Mouse (Mus musculus): ENCODE measurements around the gene Aamdc. TPM values are rescaled to one million over a fixed set of nuclear protein-coding genes. Genes with fewer than 3 reads are reported as not detected.

The Aamdc gene
- polyA plus RNA-seq, 1 experiment from 2014 or later = 58.5 TPM

DNA sequence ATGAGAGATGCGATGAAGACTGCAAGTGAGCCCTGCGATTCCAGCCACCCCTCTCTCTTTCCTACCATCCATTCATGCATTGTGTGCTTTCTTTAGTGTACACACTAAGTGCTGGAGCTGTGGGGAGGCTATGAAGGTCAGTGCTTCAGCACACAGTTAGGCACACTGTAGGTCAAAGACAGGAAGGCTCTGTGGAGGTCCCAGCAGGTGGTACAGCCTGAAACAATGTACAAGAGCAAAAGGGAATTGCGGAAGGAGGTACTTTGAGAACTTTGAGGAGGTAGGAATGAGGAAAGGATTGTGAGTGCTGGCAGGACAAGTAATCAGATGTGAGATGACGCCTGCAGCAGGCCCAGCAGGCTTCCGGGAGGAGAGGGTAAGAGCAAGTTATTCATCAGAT lies 43.8 kb downstream of the Aamdc start:
- no peaks in the 10 kb centered on the region; the same call in 1 of the 2 replicates for H3K9me3 ChIP-seq (ENCODE audit: low read length)
- no peak overlapping the region for H3K9ac ChIP-seq (replicated peaks; ENCODE audit: low read length)
- no peak for ATAC-seq (ENCODE audit: low FRiP score, low TSS enrichment)
- H3K27me3 ChIP-seq (ENCODE audit: insufficient read depth, low read length) = no peaks in the 10 kb centered on the region
- no peaks in the 10 kb centered on the region for H3K4me1 ChIP-seq (ENCODE audit: insufficient read depth, low read length)
- H3K36me3 ChIP-seq (ENCODE audit: insufficient read depth, low read length) = peaks cover 70% of the 10 kb centered on the region
- H3K27ac ChIP-seq (ENCODE audit: low read length) = no peak overlapping the region
- 91% methylated on average over 5 of the region's 5 CpGs for WGBS
- no peak overlapping the region for H3K4me3 ChIP-seq (ENCODE audit: low read length)
- no peak overlapping the region for H3K4me2 ChIP-seq (replicated peaks; ENCODE audit: low read depth, low read length)

DNA sequence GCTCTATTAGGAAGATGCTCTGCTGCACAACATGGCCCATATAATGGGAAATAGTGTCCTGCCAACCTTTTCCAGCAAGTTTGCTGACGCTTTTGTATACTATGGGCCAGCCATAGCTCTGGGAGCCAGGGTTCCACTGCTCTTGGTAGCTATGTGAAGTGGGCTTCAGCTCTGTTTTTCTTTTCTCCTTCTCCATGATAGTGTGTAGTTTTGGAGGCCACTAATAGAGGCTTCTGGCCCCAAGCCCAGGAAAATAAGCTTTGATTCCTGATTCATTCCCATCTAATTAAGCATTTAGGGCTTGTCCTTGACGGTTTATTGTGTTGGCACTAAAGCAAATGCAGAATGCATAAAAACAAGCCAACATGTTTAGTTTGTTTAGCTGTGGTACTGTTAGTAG lies 59.4 kb downstream of the Aamdc start:
- 87% methylated on average over 2 of the region's 2 CpGs for WGBS
- no peaks in the 10 kb centered on the region for H3K27me3 ChIP-seq (ENCODE audit: insufficient read depth, low read length)
- H3K36me3 ChIP-seq (ENCODE audit: insufficient read depth, low read length) = peaks cover 45% of the 10 kb centered on the region
- H3K4me3 ChIP-seq (ENCODE audit: low read length) = no peak overlapping the region
- H3K4me1 ChIP-seq (ENCODE audit: insufficient read depth, low read length) = no peaks in the 10 kb centered on the region
- no peaks in the 10 kb centered on the region for H3K9me3 ChIP-seq (ENCODE audit: low read length)
- no peak overlapping the region for H3K9ac ChIP-seq (replicated peaks; ENCODE audit: low read length)
- no peak overlapping the region for H3K27ac ChIP-seq (ENCODE audit: low read length)
- H3K4me2 ChIP-seq (replicated peaks; ENCODE audit: low read depth, low read length) = no peak overlapping the region
- ATAC-seq (ENCODE audit: low FRiP score, low TSS enrichment) = no peak

DNA sequence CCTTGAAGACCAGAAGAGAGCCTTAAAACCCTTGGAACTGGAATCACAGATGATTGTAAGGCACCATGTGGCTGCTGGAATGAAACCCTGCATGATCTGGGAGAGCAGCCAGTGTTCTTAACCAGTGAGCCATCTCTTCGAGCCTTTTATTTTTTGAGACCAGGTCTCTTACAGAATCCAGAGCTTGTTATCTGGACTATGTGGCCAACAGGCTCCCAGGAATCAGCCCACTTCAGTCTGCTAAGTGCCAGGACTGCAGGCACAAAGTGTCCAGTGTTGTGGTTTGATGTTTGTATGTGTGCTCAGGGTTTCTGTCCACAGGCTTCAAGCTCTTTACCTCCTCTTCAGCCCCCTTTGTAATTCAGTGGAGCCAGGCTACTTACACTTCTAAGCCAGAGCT lies 64.5 kb downstream of the Aamdc start:
- Histone ChIP-seq H3K9ac (replicated peaks; ENCODE audit: low read length) (no peak overlapping the region), H3K4me3 (ENCODE audit: low read length) (no peak overlapping the region), H3K27me3 (ENCODE audit: insufficient read depth, low read length) (no peaks in the 10 kb centered on the region), H3K36me3 (ENCODE audit: insufficient read depth, low read length) (peaks cover 34% of the 10 kb centered on the region), H3K4me1 (ENCODE audit: insufficient read depth, low read length) (no peaks in the 10 kb centered on the region), H3K27ac (ENCODE audit: low read length) (no peak overlapping the region), H3K4me2 (replicated peaks; ENCODE audit: low read depth, low read length) (no peak overlapping the region), H3K9me3 (ENCODE audit: low read length) (no peaks in the 10 kb centered on the region)
- 93% methylated on average over 1 of the region's 1 CpGs for WGBS
- no peak for ATAC-seq (ENCODE audit: low FRiP score, low TSS enrichment)

DNA sequence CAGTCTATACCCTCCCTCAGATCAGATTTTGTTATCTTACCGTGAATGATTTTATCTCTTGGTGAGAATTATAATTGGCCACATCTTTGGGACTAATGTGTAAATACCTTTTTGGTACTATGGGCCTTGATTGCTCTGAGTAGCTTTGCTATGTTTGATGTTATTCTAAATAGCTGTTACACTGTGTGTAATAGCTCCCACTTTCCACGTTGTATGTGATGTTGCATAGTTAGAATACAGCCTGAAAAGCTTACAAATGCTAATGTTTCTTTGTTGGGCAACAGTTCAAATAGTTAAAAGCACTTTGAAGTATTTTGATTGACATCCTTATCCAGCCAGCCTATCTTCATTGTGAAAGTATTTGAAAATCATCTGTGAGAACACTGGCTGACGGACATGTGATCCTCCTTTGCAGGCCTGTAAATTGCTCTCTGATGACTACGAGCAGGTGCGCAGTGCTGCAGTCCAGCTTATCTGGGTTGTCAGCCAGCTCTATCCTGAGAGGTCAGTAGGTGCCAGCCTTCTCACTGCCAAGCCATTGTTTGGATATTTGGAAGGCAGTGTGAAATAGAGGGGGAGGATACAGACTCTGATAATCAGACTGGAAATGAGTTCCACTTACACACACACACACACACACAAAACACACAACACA lies 78.6 kb downstream of the Aamdc start:
- Histone ChIP-seq H3K36me3 (ENCODE audit: insufficient read depth, low read length) (peaks cover 29% of the 10 kb centered on the region), H3K27ac (ENCODE audit: low read length) (no peak overlapping the region), H3K27me3 (ENCODE audit: insufficient read depth, low read length) (no peaks in the 10 kb centered on the region), H3K9me3 (ENCODE audit: low read length) (no peaks in the 10 kb centered on the region; the same call in 1 of the 2 replicates), H3K9ac (replicated peaks; ENCODE audit: low read length) (no peak overlapping the region), H3K4me3 (ENCODE audit: low read length) (no peak overlapping the region), H3K4me2 (replicated peaks; ENCODE audit: low read depth, low read length) (no peak overlapping the region), H3K4me1 (ENCODE audit: insufficient read depth, low read length) (no peaks in the 10 kb centered on the region)
- ATAC-seq (ENCODE audit: low FRiP score, low TSS enrichment) = no peak
- 87% methylated on average over 5 of the region's 5 CpGs for WGBS

Other genes starting within 250 kb of the Aamdc start
- gene Usp35, start 247.5 kb downstream of the Aamdc start, polyA plus RNA-seq (2015; fragmentation: Nextera tagmentation; extraction: Ambion mirVana) = 1.3 and 1.7 TPM in 2 replicates
- gene Kctd21, start 247.2 kb downstream of the Aamdc start, polyA plus RNA-seq (2015; fragmentation: Nextera tagmentation; extraction: Ambion mirVana) = 4.7 and 5.4 TPM in 2 replicates
- gene Alg8, start 207.9 kb downstream of the Aamdc start, polyA plus RNA-seq (2015; fragmentation: Nextera tagmentation; extraction: Ambion mirVana) = 43.6 and 49.3 TPM in 2 replicates
- 324 and 325 TPM in 2 replicates for gene Ndufc2, start 179.5 kb downstream of the Aamdc start, polyA plus RNA-seq (2015; fragmentation: Nextera tagmentation; extraction: Ambion mirVana)
- 0.81 and 1.2 TPM in 2 replicates for gene Thrsp, start 161.8 kb downstream of the Aamdc start, polyA plus RNA-seq (2015; fragmentation: Nextera tagmentation; extraction: Ambion mirVana)
- 1.2 and 1.4 TPM in 2 replicates for gene Kctd14, start 128.2 kb downstream of the Aamdc start, polyA plus RNA-seq (2015; fragmentation: Nextera tagmentation; extraction: Ambion mirVana)
- gene Ints4, start 98.5 kb downstream of the Aamdc start, polyA plus RNA-seq (2015; fragmentation: Nextera tagmentation; extraction: Ambion mirVana) = 59.2 and 60.4 TPM in 2 replicates
- gene Rsf1, start 392 bp upstream of the Aamdc start, polyA plus RNA-seq (2015; fragmentation: Nextera tagmentation; extraction: Ambion mirVana) = 18.8 and 20.9 TPM in 2 replicates
- 199 and 205 TPM in 2 replicates for gene Clns1a, start 117.1 kb upstream of the Aamdc start, polyA plus RNA-seq (2015; fragmentation: Nextera tagmentation; extraction: Ambion mirVana)
- 25.6 and 29.4 TPM in 2 replicates for gene Aqp11, start 158.8 kb upstream of the Aamdc start, polyA plus RNA-seq (2015; fragmentation: Nextera tagmentation; extraction: Ambion mirVana)
- 17.9 and 18.1 TPM in 2 replicates for gene Pak1, start 209.0 kb upstream of the Aamdc start, polyA plus RNA-seq (2015; fragmentation: Nextera tagmentation; extraction: Ambion mirVana)

Measured in kidney, embryonic 16.5 days (tissue).